Mouse (Mus musculus) CH12.LX (cell line): ENCODE results near the gene Mael.

Experiments used
- CHD2 ChIP-seq: IDR thresholded peaks from 2 replicates; pipeline ENCODE4 v1.6.1; 2011; ENCODE audit warnings: low read length, improper control_type of control experiment
- TCF12 ChIP-seq: IDR thresholded peaks from 2 replicates; pipeline ENCODE4 v1.6.1; 2014; ENCODE audit warnings: low read depth, mild to moderate bottlenecking, inconsistent platforms, low read length, improper control_type of control experiment
- ZMIZ1 ChIP-seq: IDR thresholded peaks from 2 replicates; pipeline ENCODE4 v1.6.1; 2012; ENCODE audit warnings: low read depth, mild to moderate bottlenecking, inconsistent platforms, low read length, improper control_type of control experiment

GRCm38 (mm10) chr1:166164580-166164979 is 74.0 kb downstream of the Mael start:
- TF ChIP-seq TCF12 (no peak), ZMIZ1 (no peak), CHD2 (no peak)
